8 mouse cellular contexts compared by ENCODE assay signal in genomic region chr11:43348571-43348970, GRCm38 (mm10).
A peak's percentile ranks its signal among the peaks of the same experiment; 100 is the strongest.
DNase-seq lines count a peak whose midpoint lies in the region; ATAC-seq and TF ChIP-seq lines count a peak whose summit lies in the region.

No protein-coding gene starts in this region.

- 20% methylated on average over 4 of the region's 4 CpGs for WGBS in hindbrain, postnatal 0 days
- WGBS in midbrain, embryonic 11.5 days: 18% methylated on average over 4 of the region's 4 CpGs

- no peaks in the 10 kb centered on the region for H3K9me3 ChIP-seq in hindbrain, postnatal 0 days (ENCODE audit: low read length)
- H3K9me3 ChIP-seq in midbrain, embryonic 11.5 days (ENCODE audit: control insufficient read depth, low read length): no peaks in the 10 kb centered on the region

- ATAC-seq in hindbrain, postnatal 0 days: peak; percentile 67
- ATAC-seq in midbrain, embryonic 11.5 days (ENCODE audit: low FRiP score): peak; percentile 51; the same call in 1 of the 2 replicates

- peaks cover 9% of the 10 kb centered on the region for H3K4me1 ChIP-seq in hindbrain, postnatal 0 days (ENCODE audit: insufficient read depth, low read length)
- peaks cover 19% of the 10 kb centered on the region for H3K4me1 ChIP-seq in midbrain, embryonic 11.5 days (ENCODE audit: control insufficient read depth, insufficient read depth, low read length)

- H3K4me2 ChIP-seq in hindbrain, postnatal 0 days (ENCODE audit: low read depth, low read length): no peak overlapping the region
- no peak overlapping the region for H3K4me2 ChIP-seq in midbrain, embryonic 11.5 days

- no peak overlapping the region for H3K4me3 ChIP-seq in hindbrain, postnatal 0 days (ENCODE audit: low read length)
- no peak overlapping the region for H3K4me3 ChIP-seq in midbrain, embryonic 11.5 days (ENCODE audit: low read depth, low read length)

- H3K27ac ChIP-seq in hindbrain, postnatal 0 days: no peak overlapping the region
- no peak overlapping the region for H3K27ac ChIP-seq in midbrain, embryonic 11.5 days (ENCODE audit: low read depth, low read length)

- peak; percentile 98 for TF ChIP-seq CTCF in hindbrain, postnatal 0 days (IDR thresholded peaks at IDR 0.05; ENCODE audit: low read depth)

- H3K36me3 ChIP-seq in hindbrain, postnatal 0 days (ENCODE audit: insufficient read depth, low read length): no peaks in the 10 kb centered on the region
- no peaks in the 10 kb centered on the region for H3K36me3 ChIP-seq in midbrain, embryonic 11.5 days (ENCODE audit: control insufficient read depth, insufficient read depth, low read length)

- H3K9ac ChIP-seq in hindbrain, postnatal 0 days (replicated peaks; ENCODE audit: low read length): no peak overlapping the region
- no peak overlapping the region for H3K9ac ChIP-seq in midbrain, embryonic 11.5 days (ENCODE audit: low read length)

- peak; percentile 67 for DNase-seq in T-cell, adult 2 months (ENCODE audit: low spot score)
- peak; percentile 93 for DNase-seq in cerebellum, adult 8-10 months
- DNase-seq in frontal cortex, postnatal 10 days (ENCODE audit: low spot score in 2 of 2): peak; percentile 69 to 83
- peak; percentile 91 for DNase-seq in hindbrain, postnatal 0 days (ENCODE audit: low spot score)
- DNase-seq in left cerebral cortex, adult 18-20 months (ENCODE audit: low spot score in 2 of 2): peak; percentile 89 to 96
- DNase-seq in midbrain, embryonic 11.5 days (ENCODE audit: low spot score, missing footprints): peak; percentile 99
- peak; percentile 95 for DNase-seq in right cerebral cortex, postnatal 4 days
- DNase-seq in urinary bladder, postnatal 4 days (ENCODE audit: low spot score in 2 of 2): peak; percentile 60 to 80

- H3K27me3 ChIP-seq in hindbrain, postnatal 0 days (ENCODE audit: insufficient read depth, low read length): no peaks in the 10 kb centered on the region
- H3K27me3 ChIP-seq in midbrain, embryonic 11.5 days (ENCODE audit: control insufficient read depth, insufficient read depth, low read length): no peaks in the 10 kb centered on the region
